26 mouse cellular contexts compared by ENCODE assay signal in the genomic region with DNA sequence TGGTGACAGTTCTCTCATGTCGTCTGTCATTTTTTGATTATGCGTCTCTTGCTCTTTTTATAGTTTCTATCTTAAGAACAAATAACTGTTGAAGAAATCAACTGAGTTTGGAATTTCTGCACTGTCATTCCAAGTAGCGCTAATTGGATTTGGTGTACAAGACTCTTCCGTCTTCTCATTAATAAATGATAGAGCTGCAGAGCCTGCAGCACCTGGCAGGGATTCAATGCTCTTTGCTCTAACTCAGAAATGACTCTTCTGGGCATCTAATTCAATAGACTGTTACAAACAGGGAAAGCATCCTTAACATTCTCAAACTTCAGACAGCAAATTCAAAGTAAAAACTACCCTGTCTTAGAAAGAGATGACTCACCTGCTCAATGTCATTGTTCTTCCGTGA.
DNase-seq lines count a peak whose midpoint lies in the region; ATAC-seq and TF ChIP-seq lines count a peak whose summit lies in the region.
"Had no signal": no experiment of that assay in that cellular context is flagged by ENCODE, and none has a peak within 500 bp of the region (broad histone marks: within the 10 kb centered on the region; RNA-seq: fewer than 3 reads in every experiment).

No protein-coding gene starts in this region.

- no peak overlapping the region for H3K4me2 ChIP-seq in midbrain, embryonic 14.5 days (ENCODE audit: low read length)
- H3K4me2 ChIP-seq in midbrain, embryonic 13.5 days (replicated peaks) = no peak overlapping the region
- H3K4me2 ChIP-seq: embryonic facial prominence, embryonic 13.5 days; forebrain, embryonic 12.5 days; hindbrain, embryonic 15.5 days; intestine, embryonic 15.5 days; limb, embryonic 13.5 days; liver, embryonic 11.5 days; lung, embryonic 15.5 days; midbrain, embryonic 11.5 days; neural tube, embryonic 13.5 days; stomach, embryonic 15.5 days had no signal

- no peaks in the 10 kb centered on the region for H3K27me3 ChIP-seq in midbrain, embryonic 14.5 days (ENCODE audit: control insufficient read depth, insufficient read depth, low read length)
- H3K27me3 ChIP-seq in midbrain, embryonic 13.5 days = no peaks in the 10 kb centered on the region
- H3K27me3 ChIP-seq: CH12.LX; embryonic facial prominence, embryonic 13.5 days; forebrain, embryonic 12.5 days; hindbrain, embryonic 15.5 days; intestine, embryonic 15.5 days; limb, embryonic 13.5 days; lung, embryonic 15.5 days; neural tube, embryonic 13.5 days; stomach, embryonic 15.5 days had no signal

- H3K27ac ChIP-seq in midbrain, embryonic 14.5 days (replicated peaks; ENCODE audit: low read depth, low read length) = no peak overlapping the region
- H3K27ac ChIP-seq in midbrain, embryonic 13.5 days = no peak overlapping the region
- H3K27ac ChIP-seq: embryonic facial prominence, embryonic 13.5 days; forebrain, embryonic 12.5 days; hindbrain, embryonic 10.5 days; hindbrain, embryonic 15.5 days; intestine, embryonic 15.5 days; left cerebral cortex, adult 2 months; limb, embryonic 13.5 days; lung, embryonic 15.5 days; neural tube, embryonic 13.5 days; stomach, embryonic 15.5 days had no signal

- H3K36me3 ChIP-seq in midbrain, embryonic 14.5 days (ENCODE audit: control insufficient read depth, insufficient read depth, low read length) = no peaks in the 10 kb centered on the region
- no peaks in the 10 kb centered on the region for H3K36me3 ChIP-seq in midbrain, embryonic 13.5 days
- H3K36me3 ChIP-seq: embryonic facial prominence, embryonic 13.5 days; forebrain, embryonic 12.5 days; hindbrain, embryonic 10.5 days; hindbrain, embryonic 15.5 days; intestine, embryonic 15.5 days; limb, embryonic 13.5 days; lung, embryonic 15.5 days; neural tube, embryonic 13.5 days; stomach, embryonic 15.5 days had no signal

- H3K9ac ChIP-seq in midbrain, embryonic 14.5 days (replicated peaks; ENCODE audit: low read length) = no peak overlapping the region
- H3K9ac ChIP-seq in midbrain, embryonic 13.5 days (replicated peaks) = no peak overlapping the region
- H3K9ac ChIP-seq: embryonic facial prominence, embryonic 13.5 days; forebrain, embryonic 12.5 days; forebrain, postnatal 0 days; hindbrain, embryonic 15.5 days; intestine, embryonic 15.5 days; limb, embryonic 13.5 days; lung, embryonic 15.5 days; neural tube, embryonic 13.5 days; stomach, embryonic 15.5 days had no signal

- peak; percentile 46 for DNase-seq in midbrain, embryonic 14.5 days
- peak; percentile 47 for DNase-seq in brain, embryonic 14.5 days (ENCODE audit: low read depth)
- DNase-seq in kidney, postnatal 14 days = peak; percentile 59
- no peak for DNase-seq in layer of hippocampus, postnatal 25 days (ENCODE audit: extremely low spot score in 1 of 2, low spot score in 1 of 2)
- DNase-seq in right cerebral cortex, postnatal 36 days (ENCODE audit: low spot score in 2 of 2) = no peak
- DNase-seq: adrenal gland, postnatal 10 days; cerebellum, adult 18-20 months; forebrain, postnatal 0 days; gastrocnemius, postnatal 14 days; heart, postnatal 14 days; lung, postnatal 36 days had no signal

- WGBS in midbrain, embryonic 14.5 days = 78% methylated on average over 5 of the region's 5 CpGs
- WGBS in midbrain, embryonic 13.5 days = 86% methylated on average over 5 of the region's 5 CpGs

- H3K4me3 ChIP-seq in midbrain, embryonic 14.5 days (replicated peaks; ENCODE audit: low read depth, low read length) = no peak overlapping the region
- no peak overlapping the region for H3K4me3 ChIP-seq in midbrain, embryonic 13.5 days (replicated peaks)
- H3K4me3 ChIP-seq: embryonic facial prominence, embryonic 13.5 days; erythroblast, embryonic 14.5 days; forebrain, embryonic 12.5 days; hindbrain, embryonic 10.5 days; hindbrain, embryonic 15.5 days; intestine, embryonic 15.5 days; left cerebral cortex, adult 2 months; limb, embryonic 13.5 days; lung, embryonic 15.5 days; neural tube, embryonic 13.5 days; stomach, embryonic 15.5 days had no signal

- H3K4me1 ChIP-seq in midbrain, embryonic 14.5 days (ENCODE audit: control insufficient read depth, insufficient read depth, low read length) = peaks cover 19% of the 10 kb centered on the region
- peaks cover 23% of the 10 kb centered on the region for H3K4me1 ChIP-seq in midbrain, embryonic 13.5 days (replicated peaks)

- TF ChIP-seq POLR2A in brain, embryonic 14.5 days (IDR thresholded peaks at IDR 0.05; ENCODE audit: borderline replicate concordance, extremely low read depth, insufficient read depth, insufficient read length, poor library complexity, severe bottlenecking) = no peak

- TF ChIP-seq CTCF in brain, embryonic 14.5 days (IDR thresholded peaks at IDR 0.05; ENCODE audit: borderline replicate concordance, extremely low read depth, insufficient read depth, insufficient read length) = no peak

- no peak for ATAC-seq in midbrain, embryonic 14.5 days (ENCODE audit: low FRiP score, low TSS enrichment)
- ATAC-seq in midbrain, embryonic 13.5 days = no peak
- ATAC-seq: forebrain, postnatal 0 days; intestine, embryonic 15.5 days had no signal

- H3K9me3 ChIP-seq in midbrain, embryonic 14.5 days (ENCODE audit: control insufficient read depth, low read length) = no peaks in the 10 kb centered on the region
- H3K9me3 ChIP-seq in midbrain, embryonic 13.5 days = no peaks in the 10 kb centered on the region
- H3K9me3 ChIP-seq: embryonic facial prominence, embryonic 13.5 days; forebrain, embryonic 12.5 days; hindbrain, embryonic 10.5 days; hindbrain, embryonic 15.5 days; intestine, embryonic 15.5 days; limb, embryonic 13.5 days; lung, embryonic 15.5 days; neural tube, embryonic 13.5 days; stomach, embryonic 15.5 days had no signal

Comparison
In these comparisons a context has a peak if more than half of its experiments do, and no peak if none do; other contexts are left out.
1. DNase-seq: peak in midbrain, embryonic 14.5 days (single experiment), brain, embryonic 14.5 days (single experiment) and kidney, postnatal 14 days (single experiment); none in layer of hippocampus, postnatal 25 days (0 of 2) and right cerebral cortex, postnatal 36 days (0 of 2).